Mouse (Mus musculus): ENCODE data around the gene Tex26. TPM values are rescaled to one million over a fixed set of nuclear protein-coding genes. Genes with fewer than 3 reads are reported as not detected.

Gene Tex26
- total RNA-seq, 2 experiments from 2014 or later = 1.0 TPM; not detected in 1

DNA sequence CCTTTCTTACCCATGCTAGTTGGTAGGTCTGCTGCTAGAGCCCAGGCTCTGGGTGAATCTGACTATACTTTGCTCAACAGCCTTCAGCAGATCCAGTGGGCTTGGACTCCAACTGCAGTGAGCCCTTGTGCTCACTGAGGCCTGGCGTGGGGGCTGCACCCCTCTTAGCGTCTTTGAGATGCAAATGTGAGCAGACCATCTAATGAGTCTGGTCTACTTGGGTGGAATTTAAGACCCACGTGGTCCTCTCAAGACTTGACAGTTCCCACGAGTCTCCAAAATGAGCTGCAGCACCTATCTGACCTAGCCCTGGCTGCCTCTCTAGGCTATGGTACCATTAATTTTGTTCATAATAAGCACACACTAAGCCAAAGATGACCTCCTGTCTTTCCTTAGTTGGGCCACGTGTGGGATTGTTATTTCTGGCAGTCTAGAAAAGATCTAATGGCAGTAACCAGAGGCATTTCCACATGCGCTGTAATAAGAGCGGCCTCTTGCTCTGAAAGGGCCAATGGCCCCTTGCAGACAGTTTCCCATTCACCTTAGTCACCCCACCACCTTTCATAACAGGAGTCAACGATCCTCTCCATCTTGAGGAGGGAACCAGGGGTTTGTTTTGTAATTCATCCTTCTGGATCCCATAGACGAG, 74.1 kb downstream of the Tex26 start:
- intact Hi-C loops (cut with DNase I) = no loop called here
- DNase-seq (ENCODE audit: extremely low spot score in 1 of 2, low spot score in 2 of 2) = no peak

DNA sequence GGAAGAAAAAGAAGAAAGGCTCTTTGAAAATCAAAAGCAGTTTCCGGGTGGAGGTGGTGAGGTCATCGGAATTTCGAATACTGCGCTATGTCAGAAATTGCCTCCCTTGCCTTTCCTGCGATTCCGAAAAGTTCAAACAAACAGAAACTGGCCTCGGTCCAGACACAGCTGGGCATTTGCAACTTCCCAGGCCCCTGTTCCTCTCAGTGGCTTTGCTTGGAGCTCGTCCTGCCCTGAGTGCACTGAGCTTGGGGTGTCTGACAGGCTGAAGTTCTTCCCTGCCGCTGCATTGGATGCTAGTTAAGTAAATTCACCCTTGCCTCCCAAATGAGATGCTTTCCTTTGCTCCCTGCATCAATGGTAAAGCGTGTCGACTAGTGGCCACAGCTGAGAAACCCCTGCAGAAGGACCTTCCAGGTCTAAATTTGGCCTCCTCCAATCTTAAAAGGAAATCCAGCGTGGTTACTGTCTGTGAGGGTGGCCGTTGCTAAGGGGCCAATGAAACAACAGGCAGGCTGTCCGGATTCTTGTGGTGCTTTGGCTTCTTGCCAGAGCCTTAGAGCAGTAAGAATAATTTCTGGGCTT, 74.7 kb downstream of the Tex26 start:
- peak; percentile 72 to 91 for DNase-seq (ENCODE audit: extremely low spot score in 1 of 2, low spot score in 2 of 2)
- intact Hi-C loops (cut with DNase I) = no loop called here

DNA sequence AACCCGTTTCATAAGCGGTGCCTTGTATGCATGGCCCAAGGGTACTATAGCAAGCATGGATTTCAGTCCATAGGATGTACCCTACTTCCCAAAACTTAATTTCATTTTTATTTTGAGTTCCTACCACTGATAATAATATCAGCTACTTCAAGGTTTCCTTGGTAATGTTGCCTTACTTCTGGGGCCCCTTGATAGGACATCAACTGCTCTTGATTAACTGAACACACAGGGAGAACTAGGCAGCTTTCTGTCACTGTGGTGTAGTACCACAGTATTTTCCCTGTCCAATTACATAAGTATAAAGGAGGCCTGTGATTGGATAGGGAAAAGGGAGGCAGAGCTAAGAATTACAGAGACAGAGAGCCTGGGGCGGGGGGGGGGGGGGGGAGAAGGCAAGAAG, 75.4 kb downstream of the Tex26 start:
- intact Hi-C loops (cut with DNase I) = loop anchor here (5.0 kb wide), 1 partner anchor 63 kb away; no protein-coding TSS in a partner anchor

DNA sequence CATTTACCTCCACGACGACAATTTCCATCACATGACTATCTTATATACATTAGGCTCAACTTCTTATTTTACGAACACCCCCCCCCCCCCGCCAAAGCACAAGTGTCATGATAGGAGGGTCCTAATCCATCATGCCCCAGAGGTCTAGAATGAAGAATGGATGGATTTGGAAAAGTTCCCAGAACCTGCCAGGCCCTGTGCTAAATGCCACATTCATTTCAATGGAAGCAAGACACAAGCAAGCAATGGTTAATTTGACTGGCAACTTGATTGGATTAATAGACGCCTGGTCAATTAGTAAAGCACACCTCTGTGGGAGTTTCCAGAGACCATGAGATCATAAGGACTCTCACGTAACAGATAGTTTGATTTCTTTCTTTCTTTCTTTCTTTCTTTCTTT, 77.7 kb downstream of the Tex26 start:
- intact Hi-C loops (cut with DNase I) = loop anchor here (5.0 kb wide), 1 partner anchor 65 kb away; no protein-coding TSS in a partner anchor

More for the DNA sequence above, 75.4 kb downstream of the Tex26 start:
- DNase-seq (ENCODE audit: extremely low spot score in 1 of 2, low spot score in 2 of 2) = no peak

More for the DNA sequence above, 77.7 kb downstream of the Tex26 start:
- DNase-seq (ENCODE audit: extremely low spot score in 1 of 2, low spot score in 2 of 2) = no peak

Other genes with a start within 250 kb of the Tex26 start
- 1 to 10 TPM; 7.5 to 8.4 TPM for gene Alox5ap, start 174.9 kb upstream of the Tex26 start, total RNA-seq (2021)
- gene Medag, start 27.9 kb upstream of the Tex26 start, total RNA-seq (2021) = 1 to 10 TPM; 2.7 to 3.5 TPM
- gene Wdr95, start 89.0 kb downstream of the Tex26 start, total RNA-seq (2021) = 1 to 10 TPM; 1.1 to 1.4 TPM
- 100 to 1,000 TPM; 220 to 249 TPM for gene Hsph1, start 196.7 kb downstream of the Tex26 start, total RNA-seq (2021)
- 10 to 100 TPM; 25.2 to 28.1 TPM for gene B3glct, start 238.6 kb downstream of the Tex26 start, total RNA-seq (2021)